In genomic region chr12:85430434-85430833, GRCm38 (mm10) we compare ENCODE assay signal across 11 mouse cellular contexts. TPM values are rescaled to one million over a fixed set of nuclear protein-coding genes. Genes with fewer than 3 reads are reported as not detected.
DNase-seq lines count a peak whose midpoint lies in the region; ATAC-seq and TF ChIP-seq lines count a peak whose summit lies in the region.
"Had no signal": no experiment of that assay in that cellular context is flagged by ENCODE, and none has a peak within 500 bp of the region (broad histone marks: within the 10 kb centered on the region; RNA-seq: fewer than 3 reads in every experiment).

No protein-coding gene starts in this region.

- 8% methylated on average over 6 of the region's 6 CpGs for WGBS in small intestine, adult 2 months
- 50% methylated on average over 6 of the region's 6 CpGs for WGBS in heart, adult 2 months
- WGBS in hindbrain, embryonic 14.5 days, result 55% methylated on average over 6 of the region's 6 CpGs

- H3K4me1 ChIP-seq in small intestine, adult 2 months (ENCODE audit: control insufficient read depth, insufficient read depth, insufficient read length, low read length), result peaks cover 34% of the 10 kb centered on the region
- H3K4me1 ChIP-seq in heart, adult 2 months (ENCODE audit: control insufficient read depth, insufficient read depth, low read length), result no peaks in the 10 kb centered on the region
- 0 out of 2 replicates have a peak, but pooled peaks cover under 1% of the 10 kb centered on the region for H3K4me1 ChIP-seq in hindbrain, embryonic 14.5 days (replicated peaks; ENCODE audit: control insufficient read depth, insufficient read depth, low read length)

- intact Hi-C loops in heart, adult 2 months (cut with DNase I), result no loop called here

- no peaks in the 10 kb centered on the region for H3K9me3 ChIP-seq in hindbrain, embryonic 14.5 days (ENCODE audit: control insufficient read depth, low read length)
- H3K9me3 ChIP-seq: heart, embryonic 13.5 days; lung, embryonic 15.5 days had no signal

- H3K79me2 ChIP-seq in heart, adult 2 months (replicated peaks; ENCODE audit: control insufficient read depth, insufficient read depth, low read length), result no peaks in the 10 kb centered on the region

- no peak for TF ChIP-seq POLR2A in small intestine, adult 2 months (IDR thresholded peaks at IDR 0.05; ENCODE audit: low read depth, low read length)
- TF ChIP-seq POLR2A in heart, adult 2 months (IDR thresholded peaks at IDR 0.05; ENCODE audit: insufficient read depth, low read depth, low read length), result no peak

- DNase-seq in layer of hippocampus, adult 2 months (ENCODE audit: low spot score in 2 of 2), result no peak
- no peak for DNase-seq in layer of hippocampus, postnatal 14 days (ENCODE audit: low spot score in 2 of 2)
- DNase-seq in ES-CJ7 (ENCODE audit: low read depth, low spot score), result peak; percentile 49
- no peak for DNase-seq in gastrocnemius, adult 18-20 months (ENCODE audit: low spot score)
- no peak for DNase-seq in heart, adult 2 months
- DNase-seq in hindbrain, embryonic 14.5 days (ENCODE audit: low spot score), result no peak

- no peak for TF ChIP-seq EP300 in heart, adult 2 months (IDR thresholded peaks at IDR 0.05; ENCODE audit: insufficient read depth, low read depth, low read length)

- H3K4me3 ChIP-seq in layer of hippocampus, adult 2 months, result no peak overlapping the region
- peak overlapping the region; percentile 13; the same call in 1 of the 2 replicates for H3K4me3 ChIP-seq in small intestine, adult 2 months (ENCODE audit: low read depth, low read length)
- H3K4me3 ChIP-seq in heart, adult 2 months, result no peak overlapping the region
- no peak overlapping the region for H3K4me3 ChIP-seq in hindbrain, embryonic 14.5 days (replicated peaks; ENCODE audit: low read length)
- H3K4me3 ChIP-seq: heart, embryonic 13.5 days; lung, embryonic 15.5 days had no signal

- no peak overlapping the region for H3K27ac ChIP-seq in layer of hippocampus, adult 2 months
- H3K27ac ChIP-seq in small intestine, adult 2 months (ENCODE audit: insufficient read depth, low read depth, low read length), result peak overlapping the region; percentile 86
- no peak overlapping the region for H3K27ac ChIP-seq in heart, adult 2 months
- no peak overlapping the region for H3K27ac ChIP-seq in hindbrain, embryonic 14.5 days
- H3K27ac ChIP-seq: heart, embryonic 13.5 days; lung, embryonic 15.5 days had no signal

- 0 out of 2 replicates have a peak, but pooled peaks have one; percentile 7 for TF ChIP-seq CTCF in layer of hippocampus, adult 2 months (conservative IDR thresholded peaks at IDR 0.05)
- TF ChIP-seq CTCF in small intestine, adult 2 months (IDR thresholded peaks at IDR 0.05; ENCODE audit: extremely low read depth, insufficient read length, insufficient replicate concordance, low read depth, low read length), result peak; percentile 33; the same call in 1 of the 2 replicates
- TF ChIP-seq CTCF in heart, adult 2 months (IDR thresholded peaks at IDR 0.05), result no peak

- ATAC-seq in inflammation-experienced regulatory T-cells, adult 6 months, result peak; percentile 58
- no peak for ATAC-seq in hindbrain, embryonic 14.5 days (ENCODE audit: low FRiP score)
- ATAC-seq: hindbrain, embryonic 16.5 days had no signal

- no peaks in the 10 kb centered on the region for H3K36me3 ChIP-seq in small intestine, adult 2 months (ENCODE audit: control insufficient read depth, insufficient read depth, low read length)
- no peaks in the 10 kb centered on the region for H3K36me3 ChIP-seq in heart, adult 2 months (ENCODE audit: control insufficient read depth, insufficient read depth, low read length)
- H3K36me3 ChIP-seq in hindbrain, embryonic 14.5 days (replicated peaks; ENCODE audit: control insufficient read depth, insufficient read depth), result no peaks in the 10 kb centered on the region
- H3K36me3 ChIP-seq: heart, embryonic 13.5 days; lung, embryonic 15.5 days had no signal

- H3K27me3 ChIP-seq in small intestine, adult 2 months (ENCODE audit: control insufficient read depth, insufficient read depth, low read length), result no peaks in the 10 kb centered on the region
- no peaks in the 10 kb centered on the region for H3K27me3 ChIP-seq in heart, adult 2 months (ENCODE audit: control insufficient read depth, insufficient read depth, low read length)
- H3K27me3 ChIP-seq in hindbrain, embryonic 14.5 days (ENCODE audit: control insufficient read depth, insufficient read depth, low read length), result no peaks in the 10 kb centered on the region
- H3K27me3 ChIP-seq: heart, embryonic 13.5 days; lung, embryonic 15.5 days had no signal

- H3K4me2 ChIP-seq in hindbrain, embryonic 14.5 days (replicated peaks), result no peak overlapping the region
- H3K4me2 ChIP-seq: heart, embryonic 13.5 days; lung, embryonic 15.5 days had no signal

- no peak overlapping the region for H3K9ac ChIP-seq in heart, adult 2 months (ENCODE audit: low read depth, low read length)
- no peak overlapping the region for H3K9ac ChIP-seq in hindbrain, embryonic 14.5 days
- H3K9ac ChIP-seq: heart, embryonic 13.5 days; lung, embryonic 15.5 days had no signal

RNA-seq across cellular contexts. Expression of gene Fos, which starts 43.3 kb away (rescaled TPM):
- total RNA-seq in layer of hippocampus, adult 2 months (2021), result 10 to 100 TPM in 1 of 2 experiments, 1 to 10 TPM in 1; 8.9 to 13.7 TPM
- total RNA-seq in layer of hippocampus, postnatal 14 days (2021), result 10 to 100 TPM; 12.9 to 16.5 TPM
- 10 to 100 TPM; 11.0 to 84.6 (median 15.2) TPM for polyA plus RNA-seq in inflammation-experienced regulatory T-cells, adult 6 months (2017; shearing (Covaris generic))
- polyA plus RNA-seq in small intestine, adult 2 months (2012; rRNA removed), result 103 and 283 TPM in 2 replicates
- 10 to 100 TPM in 1 of 2 experiments, 1 to 10 TPM in 1; 6.5 to 69.9 TPM for total RNA-seq in gastrocnemius, adult 18-20 months (2021)
- 1 to 10 TPM; 3.0 to 5.7 TPM for total RNA-seq in heart, adult 2 months (2021)
- polyA plus RNA-seq in heart, adult 2 months (2012; rRNA removed), result 9.1 and 12.6 TPM in 2 replicates
- 2.7 and 3.4 TPM in 2 replicates for polyA plus RNA-seq in hindbrain, embryonic 14.5 days (2014; fragmentation: Nextera tagmentation; extraction: Ambion mirVana)

RNA-seq across cellular contexts. Expression of gene Tmed10, which starts 55.8 kb away (rescaled TPM):
- 100 to 1,000 TPM; 156 to 166 TPM for total RNA-seq in layer of hippocampus, adult 2 months (2021)
- 100 to 1,000 TPM; 146 to 156 TPM for total RNA-seq in layer of hippocampus, postnatal 14 days (2021)
- 100 to 1,000 TPM; 186 to 239 (median 213) TPM for polyA plus RNA-seq in inflammation-experienced regulatory T-cells, adult 6 months (2017; shearing (Covaris generic))
- 140 and 226 TPM in 2 replicates for polyA plus RNA-seq in small intestine, adult 2 months (2012; rRNA removed)
- total RNA-seq in gastrocnemius, adult 18-20 months (2021), result 100 to 1,000 TPM; 121 to 123 TPM
- total RNA-seq in heart, adult 2 months (2021), result 100 to 1,000 TPM; 164 to 186 TPM
- polyA plus RNA-seq in heart, adult 2 months (2012; rRNA removed), result 108 and 130 TPM in 2 replicates
- 234 and 256 TPM in 2 replicates for polyA plus RNA-seq in hindbrain, embryonic 14.5 days (2014; fragmentation: Nextera tagmentation; extraction: Ambion mirVana)
